Mouse (Mus musculus): Measurements from ENCODE around the gene Gm10112.
A peak's percentile ranks its signal among the peaks of the same experiment; 100 is the strongest.

The Gm10112 gene

GRCm38 (mm10) chrX:111168040-111168439 lies at the start of gene Gm10112:
TSS of gene Gm10112 (plus strand) at chrX:111168340.
- no peak for DNase-seq (ENCODE audit: low spot score)

- DNase-seq (ENCODE audit: low spot score): no peak
These were observed 21.4 kb downstream of the Gm10112 start for GRCm38 (mm10) chrX:111189574-111189973.

GRCm38 (mm10) chrX:111196376-111196775 lies 28.2 kb downstream of the Gm10112 start:
- no peak for DNase-seq (ENCODE audit: low spot score)

GRCm38 (mm10) chrX:111210225-111210624 lies 42.1 kb downstream of the Gm10112 start:
- DNase-seq (ENCODE audit: low spot score): peak; percentile 50
